Mouse (Mus musculus) liver, postnatal 0 days (tissue): ENCODE measurements around the gene Rel.

Experiments used
- CTCF ChIP-seq: sonication (generic); IDR thresholded peaks from 2 replicates; pipeline ENCODE4 v1.5.1; 2016; ENCODE audit warnings: antibody characterized with exemption, low read depth
- EP300 ChIP-seq: IDR thresholded peaks from 2 replicates; pipeline ENCODE4 v1.6.1; 2016; ENCODE audit warnings: antibody characterized with exemption, low read depth, mild to moderate bottlenecking

DNA sequence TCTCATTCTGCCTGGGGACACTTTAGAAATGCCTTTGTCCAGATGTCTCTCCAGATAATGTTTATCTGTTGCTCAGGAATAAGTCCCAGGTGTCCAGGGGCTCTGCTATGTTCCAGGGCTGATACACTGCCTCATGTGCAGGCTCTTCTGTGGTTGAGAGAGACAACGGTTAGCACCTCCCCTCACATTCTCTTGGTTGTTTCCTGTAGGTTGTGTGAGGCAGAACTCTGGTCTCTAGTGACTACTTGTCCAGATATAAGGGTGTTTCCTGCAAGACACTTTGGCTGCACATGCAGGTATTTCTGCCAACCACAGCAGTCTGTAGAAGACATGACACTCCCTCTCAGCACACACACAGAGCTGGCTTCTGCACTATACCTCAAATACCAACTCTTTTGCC lies 48.0 kb upstream of the Rel start:
- TF ChIP-seq CTCF = no peak
- no peak for TF ChIP-seq EP300
